Mouse (Mus musculus) cerebellum, adult 18-20 months (tissue): Measurements from ENCODE around the gene Itm2b.

Experiments
- DNase-seq, 2 experiments: peaks; one replicate each; pipeline ENCODE4 v3.0.0; 2021

Gene Itm2b

GRCm38 (mm10) chr14:73368221-73368620, 16.9 kb downstream of the Itm2b start:
- DNase-seq: no peak

GRCm38 (mm10) chr14:73366278-73366677, 18.8 kb downstream of the Itm2b start:
- no peak for DNase-seq

DNA sequence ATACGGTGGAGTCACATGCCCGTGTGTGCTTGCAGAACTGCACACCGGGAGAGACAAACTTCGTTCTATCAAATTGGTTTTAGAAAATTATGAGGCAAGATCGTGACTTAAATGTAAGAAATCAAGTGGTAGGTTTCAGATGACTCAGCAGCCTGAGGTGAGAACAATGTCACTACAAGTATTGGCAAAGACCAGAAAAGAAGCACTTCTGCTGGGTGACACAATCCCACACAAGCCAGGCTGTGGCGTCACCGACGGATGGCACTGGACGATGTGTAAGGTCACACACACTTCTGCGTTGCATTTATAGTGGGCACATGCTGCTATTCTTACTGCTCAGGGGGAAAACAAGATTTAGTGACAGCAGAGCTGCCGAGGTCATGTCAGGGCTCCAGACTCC, 21.3 kb downstream of the Itm2b start:
- DNase-seq: no peak

GRCm38 (mm10) chr14:73354700-73355099, 30.4 kb downstream of the Itm2b start:
- no peak for DNase-seq

GRCm38 (mm10) chr14:73351118-73351517, 34.0 kb downstream of the Itm2b start:
- no peak for DNase-seq

DNA sequence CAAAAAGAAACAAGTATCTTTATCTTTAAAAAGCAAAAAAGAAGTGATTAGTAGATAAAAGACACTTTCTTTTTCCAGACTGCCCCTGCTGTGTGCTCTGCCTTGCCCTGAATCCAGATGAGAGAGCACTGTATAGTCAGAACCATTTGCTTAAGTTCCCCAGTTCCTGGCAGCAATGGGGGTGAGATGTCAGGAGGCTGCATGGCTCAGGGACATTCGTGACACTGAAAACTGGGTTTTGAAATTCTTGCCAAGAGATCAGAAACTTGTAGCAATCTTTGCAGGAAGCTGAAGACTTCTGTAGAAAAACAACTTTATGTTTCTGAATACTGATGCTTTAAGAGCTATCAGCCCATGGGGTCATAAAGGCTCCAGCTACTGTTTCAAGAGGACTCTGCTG, 35.1 kb downstream of the Itm2b start:
- no peak for DNase-seq

GRCm38 (mm10) chr14:73349061-73349670, 35.9 kb downstream of the Itm2b start:
- DNase-seq: no peak

GRCm38 (mm10) chr14:73347302-73347701, 37.8 kb downstream of the Itm2b start:
- no peak for DNase-seq

DNA sequence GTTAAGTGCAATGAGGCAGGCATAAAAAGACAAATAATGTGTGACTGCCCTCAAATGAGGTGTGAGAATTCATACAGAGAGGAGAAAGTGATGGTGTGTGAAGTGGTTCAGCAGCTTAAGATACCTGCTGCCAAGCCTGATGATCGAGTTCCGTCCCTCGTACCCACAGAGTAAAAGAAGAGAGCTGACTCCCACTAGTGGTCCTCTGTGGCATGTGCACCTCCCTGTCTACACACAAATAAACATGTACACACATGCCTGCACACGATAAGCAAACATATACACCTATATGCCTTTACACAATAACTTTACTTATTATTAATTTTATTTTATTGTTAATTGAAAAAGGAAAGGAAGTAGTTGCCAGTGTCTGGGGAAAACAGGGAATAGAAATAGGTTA, 39.5 kb downstream of the Itm2b start:
- DNase-seq: no peak

DNA sequence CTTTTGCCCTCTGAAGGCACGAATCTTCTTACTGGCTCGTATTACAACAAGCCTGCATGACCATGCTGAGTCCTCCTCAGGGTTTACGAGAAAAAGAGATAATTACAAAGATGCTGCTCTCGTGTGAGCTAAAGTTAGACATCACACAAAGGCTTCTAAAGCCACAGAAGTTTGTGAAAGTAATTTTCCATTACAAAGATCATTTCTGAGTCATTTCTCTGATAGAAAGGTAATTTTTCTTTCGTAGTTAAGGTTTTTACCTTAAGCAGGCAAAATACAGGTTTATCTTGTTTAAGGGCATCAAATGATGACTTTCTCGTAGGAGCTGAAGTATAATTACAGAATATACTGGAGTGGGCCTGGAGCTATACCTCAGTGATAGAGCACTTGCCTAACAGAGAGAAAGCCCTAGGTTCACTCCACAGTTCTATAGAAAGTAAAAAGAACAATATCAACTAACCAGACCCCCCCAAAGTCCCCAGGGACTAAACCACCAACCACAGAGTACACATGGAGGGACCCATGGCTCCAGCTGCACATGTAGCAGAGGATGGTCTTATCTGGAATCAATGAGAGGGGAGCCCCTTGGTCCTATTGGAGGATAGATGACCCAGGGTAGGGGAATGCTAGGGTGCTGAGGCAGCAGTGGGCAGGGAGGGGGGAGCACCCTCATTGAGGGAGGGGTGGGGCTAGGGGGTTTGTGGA, 44.9 kb downstream of the Itm2b start:
- DNase-seq: no peak

DNA sequence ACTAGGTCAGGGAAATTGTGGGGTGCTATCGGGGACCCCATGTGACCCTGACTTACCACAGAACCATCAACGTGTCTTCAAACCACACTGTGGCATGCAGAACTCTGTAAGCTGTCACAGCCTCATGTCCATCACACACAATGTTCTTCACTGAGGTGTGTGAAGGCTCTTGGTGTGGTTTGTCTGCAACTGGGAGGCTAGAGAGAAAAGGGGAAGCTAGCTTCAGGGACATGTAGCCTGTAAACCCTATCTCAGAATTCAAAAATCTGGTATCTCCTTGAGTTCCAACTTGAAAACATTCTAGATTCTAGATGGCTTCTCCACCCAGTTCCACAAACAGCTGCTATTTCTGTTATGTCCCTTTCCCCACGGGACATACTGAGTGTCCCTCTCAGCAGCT, 45.5 kb downstream of the Itm2b start:
- no peak for DNase-seq

DNA sequence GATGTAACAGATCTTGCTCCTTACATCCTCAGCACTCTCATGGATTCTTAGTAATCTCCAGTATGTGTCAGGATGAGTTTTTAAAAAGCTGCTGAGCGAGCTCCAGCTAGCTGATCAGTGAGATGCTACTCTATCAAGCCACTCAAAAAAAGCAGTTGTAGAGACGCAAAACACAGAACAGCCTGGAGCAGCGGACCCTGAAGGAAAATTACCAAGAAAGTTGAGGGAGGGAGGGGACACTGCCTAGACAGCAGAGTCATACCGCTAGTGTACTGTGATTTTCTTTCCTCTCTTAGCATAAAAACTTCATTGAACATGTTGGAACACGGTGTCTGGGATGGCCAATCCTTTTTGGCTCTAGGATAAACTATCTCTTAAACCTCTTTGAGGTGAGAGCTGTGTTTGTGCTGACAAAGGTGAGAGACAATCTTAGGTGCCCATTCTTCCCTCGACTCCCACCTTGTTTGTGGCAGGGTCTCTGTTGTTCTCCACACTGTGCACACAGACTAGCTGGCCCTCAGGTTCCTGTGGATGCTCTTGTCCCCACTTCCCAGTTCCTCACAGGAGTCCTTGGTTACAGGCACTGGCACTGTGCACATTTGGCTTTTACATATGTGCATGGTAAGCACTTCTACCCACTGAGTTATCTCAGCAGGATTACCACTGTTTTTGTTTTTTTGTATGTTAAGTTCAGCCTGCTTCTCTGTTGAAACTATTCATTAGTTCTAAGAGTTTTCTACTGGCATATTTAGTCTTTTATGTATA, 48.6 kb downstream of the Itm2b start:
- no peak for DNase-seq

GRCm38 (mm10) chr14:73334926-73335805, 49.9 kb downstream of the Itm2b start:
- no peak for DNase-seq

DNA sequence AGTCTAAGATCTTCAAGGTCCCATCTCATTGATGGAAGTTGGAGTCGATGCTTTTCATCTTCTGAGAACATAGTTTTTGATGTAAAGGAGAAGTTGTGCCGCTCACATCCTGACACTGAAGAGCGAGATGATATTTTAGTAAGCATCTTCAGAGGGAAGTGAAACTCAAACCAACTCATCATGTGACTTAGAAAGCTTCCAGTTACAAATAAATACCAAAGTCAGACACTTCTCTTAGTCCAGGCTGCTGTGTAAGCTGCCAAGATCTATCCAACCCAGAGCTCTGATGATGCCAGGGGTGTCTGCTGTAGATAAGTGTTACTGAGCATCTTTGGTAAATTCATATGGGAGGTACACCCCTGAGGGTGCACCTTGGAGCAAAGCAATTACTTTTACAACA, 51.2 kb downstream of the Itm2b start:
- no peak for DNase-seq

GRCm38 (mm10) chr14:73331386-73331785, 53.7 kb downstream of the Itm2b start:
- no peak for DNase-seq

DNA sequence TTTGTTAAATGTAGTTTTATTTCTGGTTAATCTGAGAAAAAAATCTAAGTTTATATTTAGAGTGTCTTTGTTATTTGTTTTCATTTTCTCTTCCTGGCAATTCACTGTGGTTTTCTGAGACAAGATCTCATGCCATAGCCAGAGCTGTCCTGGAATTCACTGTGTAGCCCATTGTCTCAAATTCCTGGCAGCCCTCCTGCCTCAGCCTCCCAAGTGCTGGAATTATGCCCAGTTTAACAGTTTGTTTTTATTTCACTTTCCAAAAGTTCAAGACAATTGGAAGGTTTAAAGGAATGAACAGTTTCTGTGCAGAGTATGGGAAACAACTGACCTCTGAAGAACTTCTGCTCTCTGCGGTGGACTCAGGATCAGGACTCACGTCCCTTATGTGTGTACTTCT, 55.2 kb downstream of the Itm2b start:
- no peak for DNase-seq

GRCm38 (mm10) chr14:73326511-73326910, 58.6 kb downstream of the Itm2b start:
- no peak for DNase-seq

GRCm38 (mm10) chr14:73325456-73326381, 59.4 kb downstream of the Itm2b start, which contains the start of gene Rb1:
Rb1 (minus strand) TSS chr14:73325822.
- peak; percentile 82 to 89 for DNase-seq

- DNase-seq: peak; percentile 60 to 69
Measured at GRCm38 (mm10) chr14:73324634-73325455, 60.2 kb downstream of the Itm2b start.

DNA sequence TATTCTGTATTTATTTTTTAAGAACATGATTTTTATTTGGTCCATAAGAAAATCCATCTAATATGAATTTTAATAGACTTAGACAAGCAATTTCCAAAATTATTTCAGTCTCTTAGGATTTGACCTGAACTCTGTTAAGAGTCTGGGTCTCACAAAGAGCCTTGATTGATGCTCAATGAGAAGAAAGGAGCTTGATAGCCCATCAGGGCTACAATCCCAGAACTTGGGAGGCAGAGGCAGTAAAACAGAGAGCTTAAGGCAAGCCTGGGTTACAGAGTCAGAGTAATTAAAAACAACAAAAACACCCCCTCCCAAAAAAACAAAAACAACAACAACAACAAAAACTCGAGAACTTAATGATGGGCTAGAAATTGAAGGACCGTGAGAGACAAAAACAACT, 61.1 kb downstream of the Itm2b start:
- DNase-seq: no peak

GRCm38 (mm10) chr14:73322142-73322541, 62.9 kb downstream of the Itm2b start:
- DNase-seq: no peak
